Mouse (Mus musculus) ovary, postnatal 14 days (tissue): Measurements from ENCODE around the gene Olfr110.
"Not testable (repeated sequence)": the region's sequence is repeated elsewhere in the genome, so short reads cannot be mapped to it uniquely, and the experiment has no call there.

Experiments
- DNase-seq: peaks from one replicate; pipeline ENCODE4 v3.0.0; 2022; ENCODE audit warnings: low spot score

Gene Olfr110

DNA sequence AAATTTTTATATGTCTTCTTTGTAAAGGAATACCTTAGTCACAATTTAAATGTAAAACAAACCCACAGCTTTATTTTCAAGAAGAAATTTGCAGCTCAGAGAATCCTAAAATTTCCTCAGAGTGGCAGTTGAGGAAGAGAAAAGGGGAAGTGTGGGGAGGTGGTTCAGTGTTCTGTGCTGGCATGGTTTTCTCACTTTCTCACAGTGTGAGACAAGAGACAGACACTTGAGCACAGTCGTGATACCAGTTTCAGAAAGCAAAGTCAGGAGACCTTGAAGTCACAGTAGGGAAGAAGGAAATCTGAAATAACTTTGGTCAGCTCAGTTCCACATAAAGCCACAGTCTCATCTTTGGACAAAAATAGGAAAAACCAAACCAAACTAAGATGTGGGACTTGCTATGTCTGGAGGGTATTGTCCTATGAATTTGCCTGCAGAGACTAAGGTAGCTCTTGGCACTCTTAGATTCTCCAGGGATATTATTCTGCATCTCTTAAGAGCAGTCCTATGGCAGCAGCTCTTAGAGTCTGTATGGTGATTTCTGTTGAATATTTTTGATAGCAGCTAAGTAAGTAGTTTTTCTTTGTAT, at the start of gene Olfr110:
Olfr110 (plus strand) TSS at position 539 of the 589 bp plus-strand sequence.
- no peak for DNase-seq

DNA sequence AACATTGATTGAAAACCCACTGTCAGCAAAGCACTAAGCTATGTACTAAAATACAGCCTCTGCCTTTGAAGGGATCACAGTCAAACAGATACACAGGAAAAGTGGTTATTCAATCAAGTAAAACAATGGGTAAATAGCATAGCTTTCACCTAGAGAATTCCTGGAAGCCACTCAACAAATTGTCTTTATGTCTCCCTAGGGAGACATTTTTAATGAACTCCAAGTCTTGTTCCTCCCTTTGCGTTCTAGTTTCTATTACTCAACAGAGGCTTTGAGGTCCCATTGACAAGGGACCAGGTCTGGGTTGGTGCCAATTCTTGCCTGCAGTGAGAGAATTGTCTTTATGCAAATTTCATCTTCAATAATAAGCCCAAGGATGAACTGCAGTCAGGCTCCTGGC, 47.1 kb upstream of the Olfr110 start, which contains the start of gene Olfr108:
Olfr108 (plus strand) TSS at position 301 of the 400 bp plus-strand sequence.
- DNase-seq: no peak

- DNase-seq: no peak
These were observed 33.7 kb upstream of the Olfr110 start, which contains the start of gene Olfr109 for GRCm38 (mm10) chr17:37458616-37459015. Gene Olfr109, plus strand, starts transcription at chr17:37458916.

GRCm38 (mm10) chr17:37483452-37483851, 8.8 kb upstream of the Olfr110 start, which contains the start of gene H2-M2:
Gene H2-M2, minus strand, starts transcription at chr17:37483552.
- DNase-seq: no peak

DNA sequence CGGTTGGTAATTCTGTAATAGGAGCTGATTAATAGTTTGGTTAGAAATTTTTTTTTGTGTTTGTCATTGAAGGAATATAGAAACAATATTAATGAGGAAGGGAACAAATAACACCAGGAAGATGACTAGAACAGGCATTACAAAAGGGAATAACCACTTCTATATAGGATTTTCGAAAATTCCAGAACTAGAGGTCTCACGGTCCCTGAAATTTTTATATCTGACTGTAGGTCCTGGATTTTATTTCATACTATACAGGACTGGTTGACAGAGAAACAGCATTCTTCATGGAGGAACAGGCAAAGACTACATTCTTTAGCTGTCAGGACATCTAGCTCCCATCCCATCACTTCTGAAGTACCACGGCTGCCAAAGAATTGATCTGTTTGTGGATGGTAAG, 15.5 kb downstream of the Olfr110 start, which contains the start of gene Olfr111:
Olfr111 (plus strand) TSS at position 301 of the 400 bp plus-strand sequence.
- DNase-seq: no peak

DNA sequence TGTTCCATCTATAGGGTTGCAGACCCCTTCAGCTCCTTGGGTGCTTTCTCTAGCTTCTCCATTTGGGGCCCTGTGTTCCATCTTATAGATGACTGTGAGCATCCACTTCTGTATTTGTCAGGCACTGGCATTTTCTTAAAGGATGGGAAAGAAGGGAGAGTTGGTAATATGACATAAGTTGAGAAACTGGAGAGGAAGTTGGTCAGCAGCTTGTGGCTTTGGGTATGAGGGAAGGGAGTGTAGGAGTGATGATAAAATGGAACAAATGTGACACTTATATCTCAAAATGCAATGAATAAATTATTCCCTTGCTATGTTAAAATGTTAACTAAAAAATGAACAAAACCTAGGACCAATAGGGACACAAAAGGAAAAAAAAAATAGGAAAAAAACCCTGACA, 32.3 kb downstream of the Olfr110 start:
- not testable (repeated sequence) for DNase-seq

GRCm38 (mm10) chr17:37525427-37525826, 33.2 kb downstream of the Olfr110 start:
- DNase-seq: not testable (repeated sequence)

DNA sequence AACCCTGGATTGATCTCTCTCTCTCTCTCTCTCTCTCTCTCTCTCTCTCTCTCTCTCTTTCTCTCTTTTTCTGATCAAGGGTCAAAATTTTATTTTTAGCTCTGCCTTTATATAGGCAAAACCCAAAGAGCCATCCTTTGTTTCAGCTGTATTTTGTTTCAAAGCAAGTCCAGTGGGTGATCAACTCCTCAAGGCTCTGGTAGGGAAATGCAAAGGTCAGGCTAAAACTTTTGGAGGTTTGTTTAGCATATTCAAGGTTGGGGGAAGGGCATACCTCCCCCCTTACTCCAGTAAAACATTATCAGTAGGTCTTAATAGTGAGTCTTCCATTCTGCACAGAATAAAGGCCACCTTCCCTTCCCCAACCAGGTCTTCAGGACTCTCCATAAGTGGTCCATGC, 42.9 kb downstream of the Olfr110 start:
- DNase-seq: no peak

- not testable (repeated sequence) for DNase-seq
These were observed 46.1 kb downstream of the Olfr110 start for GRCm38 (mm10) chr17:37538416-37538815.

GRCm38 (mm10) chr17:37541454-37542119, 49.3 kb downstream of the Olfr110 start:
- DNase-seq: no peak

DNA sequence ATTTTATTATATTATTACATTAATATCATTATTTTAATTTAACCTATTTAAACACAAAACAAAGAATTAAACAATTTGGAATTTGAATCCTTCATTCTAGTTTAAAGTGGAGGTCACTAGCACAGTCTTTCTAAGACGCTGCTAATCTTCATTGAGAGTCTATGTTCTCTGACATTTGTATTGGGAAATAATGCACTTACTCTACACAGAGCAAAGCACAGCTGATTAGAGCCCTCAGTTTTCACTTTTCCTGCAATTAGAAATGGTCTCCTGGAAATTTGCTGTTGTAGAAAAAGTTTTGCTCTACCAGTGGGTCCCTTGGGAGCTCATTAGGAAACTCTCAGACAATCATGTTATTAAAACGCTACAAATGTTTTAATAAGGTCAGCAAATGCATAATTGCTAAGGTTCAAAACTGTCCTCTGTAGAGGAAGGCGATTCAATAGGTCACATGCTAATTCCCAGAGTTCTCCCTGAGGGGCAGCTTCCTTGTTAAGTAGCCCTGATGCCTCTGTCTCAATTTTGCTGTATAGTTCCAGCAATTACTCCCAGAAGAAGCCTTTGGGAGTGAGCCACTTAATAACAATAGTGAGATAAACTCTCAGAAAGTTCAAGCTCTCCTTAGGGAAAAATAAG, 51.6 kb downstream of the Olfr110 start:
- DNase-seq: no peak
